Mouse (Mus musculus) cerebellum, postnatal 14 days (tissue): ENCODE measurements at regions not wholly inside any gene's neighbourhood (a gene's known extent, or its start where the extent isn't known, plus 50 kb on each side); places are given as distances from the start of the nearest gene placed in this dataset.

Experiments used
- DNase-seq, 2 experiments: peaks; one replicate each; pipeline ENCODE4 v3.0.0; 2021; ENCODE audit warnings: mixed read lengths in 2 of 2

- no peak for DNase-seq
These were observed 305.5 kb upstream of the Kazn start for GRCm38 (mm10) chr4:142544736-142545135.

GRCm38 (mm10) chr4:142539200-142539750 is 300.1 kb upstream of the Kazn start:
- peak; percentile 38 to 50 for DNase-seq

- no peak for DNase-seq
These were observed 287.9 kb upstream of the Kazn start for GRCm38 (mm10) chr4:142527080-142527479.

GRCm38 (mm10) chr4:142517478-142518455 is 278.6 kb upstream of the Kazn start:
- DNase-seq = peak; percentile 31 to 39

- DNase-seq = no peak
These were observed 275.6 kb upstream of the Kazn start for GRCm38 (mm10) chr4:142514751-142515150.

- DNase-seq = no peak
These were observed 270.2 kb upstream of the Kazn start for GRCm38 (mm10) chr4:142509386-142509785.

GRCm38 (mm10) chr4:142506383-142507211 is 267.4 kb upstream of the Kazn start:
- no peak for DNase-seq

- no peak for DNase-seq
These were observed 264.6 kb upstream of the Kazn start for GRCm38 (mm10) chr4:142503761-142504160.

- no peak for DNase-seq
These were observed 262.0 kb upstream of the Kazn start for GRCm38 (mm10) chr4:142501177-142501576.

GRCm38 (mm10) chr4:142500541-142500940 is 261.3 kb upstream of the Kazn start:
- DNase-seq = peak; percentile 60 to 78

- no peak for DNase-seq
These were observed 257.4 kb upstream of the Kazn start for GRCm38 (mm10) chr4:142496605-142497004.

GRCm38 (mm10) chr4:142492926-142493492 is 253.8 kb upstream of the Kazn start:
- no peak for DNase-seq

GRCm38 (mm10) chr4:142485784-142486423 is 246.7 kb upstream of the Kazn start:
- no peak for DNase-seq

GRCm38 (mm10) chr4:142475632-142476031 is 236.4 kb upstream of the Kazn start:
- no peak for DNase-seq

- peak in 1 of 2 experiments; percentile 60 for DNase-seq
These were observed 235.4 kb upstream of the Kazn start for GRCm38 (mm10) chr4:142474626-142475025.

- peak; percentile 77 to 80 for DNase-seq
These were observed 234.8 kb upstream of the Kazn start for GRCm38 (mm10) chr4:142474018-142474417.

- peak; percentile 44 to 48 for DNase-seq
These were observed 234.1 kb upstream of the Kazn start for GRCm38 (mm10) chr4:142473284-142473683.

GRCm38 (mm10) chr4:142472332-142472731 is 233.1 kb upstream of the Kazn start:
- DNase-seq = peak in 1 of 2 experiments; percentile 63

GRCm38 (mm10) chr4:142470784-142471183 is 231.6 kb upstream of the Kazn start:
- DNase-seq = no peak

- DNase-seq = peak; percentile 73 to 81
These were observed 228.7 kb upstream of the Kazn start for GRCm38 (mm10) chr4:142467920-142468319.

- DNase-seq = no peak
These were observed 226.0 kb upstream of the Kazn start for GRCm38 (mm10) chr4:142465226-142465625.

GRCm38 (mm10) chr4:142464066-142464465 is 224.9 kb upstream of the Kazn start:
- peak; percentile 60 to 72 for DNase-seq
